Mouse (Mus musculus) stomach, embryonic 16.5 days (tissue): ENCODE data around the gene E130208F15Rik. TPM values are rescaled to one million over a fixed set of nuclear protein-coding genes. Genes with fewer than 3 reads are reported as not detected.
A peak's percentile ranks its signal among the peaks of the same experiment; 100 is the strongest.

Experiments used
- ATAC-seq: fragments of 200-750 bp; cut with Nextera tagmentation; 2 replicates; pipeline ENCODE4 v1.8.0; 2017; ENCODE audit warnings: moderate number of reproducible peaks, moderate TSS enrichment; ENCODE audit not compliant: insufficient read depth, low FRiP score
- H3K27ac ChIP-seq: fragments of 300-500 bp; sonication (generic); 2 replicates; pipeline ENCODE4 v1.5.1; 2014; ENCODE audit warnings: low read length
- H3K27me3 ChIP-seq: fragments of 300-500 bp; sonication (generic); 2 replicates; pipeline ENCODE4 v1.6.1; 2014; ENCODE audit warnings: low read length, control low read depth, mixed read lengths; ENCODE audit not compliant: control insufficient read depth, insufficient read depth
- H3K36me3 ChIP-seq: fragments of 300-500 bp; sonication (generic); 2 replicates; pipeline ENCODE4 v1.6.1; 2014; ENCODE audit warnings: low read length; ENCODE audit not compliant: control insufficient read depth, insufficient read depth
- H3K4me1 ChIP-seq: fragments of 300-500 bp; sonication (generic); 2 replicates; pipeline ENCODE4 v1.6.1; 2014; ENCODE audit warnings: low read length, control low read depth, mixed read lengths; ENCODE audit not compliant: control insufficient read depth, insufficient read depth
- H3K4me2 ChIP-seq: fragments of 300-500 bp; sonication (generic); 2 replicates; pipeline ENCODE4 v1.6.1; 2014; ENCODE audit warnings: low read depth, low read length, mixed read lengths
- H3K4me3 ChIP-seq: fragments of 300-500 bp; sonication (generic); replicated peaks from 2 replicates; pipeline ENCODE4 v1.5.1; 2014; ENCODE audit warnings: mild to moderate bottlenecking, low read length
- H3K9ac ChIP-seq: fragments of 300-500 bp; sonication (generic); 2 replicates; pipeline ENCODE4 v1.6.1; 2014; ENCODE audit warnings: low read length
- H3K9me3 ChIP-seq: fragments of 300-500 bp; sonication (generic); replicated peaks from 2 replicates; pipeline ENCODE4 v1.6.1; 2016; ENCODE audit warnings: low read length, control low read depth; ENCODE audit not compliant: control insufficient read depth
- WGBS: fragments of 180-500 bp; shearing (Covaris S2); extraction: QIAGEN DNeasy Blood & Tissue Kit; methylation state at CpG from one replicate; pipeline ENCODE4 v1.1.7; 2014; 5-methylcytosine and 5-hydroxymethylcytosine counted together
- polyA plus RNA-seq: library from polyadenylated mRNA; unstranded; fragments of >200 nt; fragmentation: Nextera tagmentation; extraction: Ambion mirVana; gene quantifications from 2 replicates; pipeline ENCODE4 v1.2.1, GENCODE M21; 2015

Gene E130208F15Rik
- polyA plus RNA-seq, 1 experiment from 2014 or later: not detected

DNA sequence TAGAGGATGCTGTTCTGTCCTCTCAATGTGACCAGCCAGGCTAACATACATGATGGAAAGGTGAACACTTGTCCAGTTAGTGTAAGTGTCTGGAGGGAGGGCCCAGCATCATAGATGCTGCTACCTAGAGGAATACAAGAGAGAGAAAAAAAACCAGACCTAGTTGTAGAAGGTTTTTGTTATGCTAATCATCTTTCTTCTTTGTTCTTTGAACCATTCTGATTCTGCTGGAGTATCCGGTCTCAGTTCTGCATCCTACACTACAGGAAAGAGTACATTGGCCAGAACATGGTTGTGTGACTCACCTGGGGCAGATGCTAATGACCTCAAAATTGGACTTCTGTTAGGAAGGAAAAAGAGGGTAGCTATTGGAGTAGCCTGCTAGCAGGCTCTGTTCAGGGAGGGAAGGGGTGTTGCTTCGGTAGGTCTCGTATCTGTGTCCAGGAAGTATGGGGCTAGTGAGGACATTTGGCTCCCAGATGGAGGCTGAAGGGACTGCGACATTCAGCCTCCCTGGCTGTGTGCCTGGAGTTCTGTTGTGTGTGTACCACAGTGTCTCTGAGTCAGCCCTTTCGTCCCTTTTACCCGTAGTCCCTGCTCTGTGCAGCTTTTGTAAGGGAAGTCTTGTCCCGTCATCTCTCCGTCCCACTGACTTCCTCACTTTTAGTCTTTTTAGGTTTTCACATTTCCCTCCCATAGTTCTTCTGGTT is 34.7 kb upstream of the E130208F15Rik start:
- H3K36me3 ChIP-seq: no peaks in the 10 kb centered on the region
- no peaks in the 10 kb centered on the region for H3K9me3 ChIP-seq
- 61% methylated on average over 8 of the region's 8 CpGs for WGBS
- H3K4me2 ChIP-seq: no peak overlapping the region
- no peak overlapping the region for H3K27ac ChIP-seq
- no peak for ATAC-seq
- 0 out of 2 replicates have a peak, but pooled peaks cover under 1% of the 10 kb centered on the region for H3K4me1 ChIP-seq
- H3K4me3 ChIP-seq: no peak overlapping the region
- H3K27me3 ChIP-seq: no peaks in the 10 kb centered on the region
- H3K9ac ChIP-seq: no peak overlapping the region

GRCm38 (mm10) chr7:30288046-30288445 is 33.5 kb upstream of the E130208F15Rik start:
- H3K9ac ChIP-seq: no peak overlapping the region
- 59% methylated on average over 6 of the region's 6 CpGs for WGBS
- ATAC-seq: no peak
- no peaks in the 10 kb centered on the region for H3K36me3 ChIP-seq
- H3K9me3 ChIP-seq: no peaks in the 10 kb centered on the region
- H3K4me2 ChIP-seq: no peak overlapping the region
- H3K27me3 ChIP-seq: no peaks in the 10 kb centered on the region
- no peak overlapping the region for H3K4me3 ChIP-seq
- 0 out of 2 replicates have a peak, but pooled peaks cover 4% of the 10 kb centered on the region for H3K4me1 ChIP-seq
- H3K27ac ChIP-seq: no peak overlapping the region

- no peaks in the 10 kb centered on the region for H3K27me3 ChIP-seq
- ATAC-seq: no peak
- no peak overlapping the region for H3K9ac ChIP-seq
- no peaks in the 10 kb centered on the region for H3K36me3 ChIP-seq
- H3K4me3 ChIP-seq: no peak overlapping the region
- H3K4me1 ChIP-seq: 0 out of 2 replicates have a peak, but pooled peaks cover 6% of the 10 kb centered on the region
- WGBS: 71% methylated on average over 7 of the region's 7 CpGs
- H3K27ac ChIP-seq: no peak overlapping the region
- no peak overlapping the region for H3K4me2 ChIP-seq
- no peaks in the 10 kb centered on the region for H3K9me3 ChIP-seq
Observed at GRCm38 (mm10) chr7:30289071-30289713, 32.3 kb upstream of the E130208F15Rik start.

- no peak for ATAC-seq
- Histone ChIP-seq H3K9me3 (no peaks in the 10 kb centered on the region), H3K27ac (no peak overlapping the region), H3K4me2 (no peak overlapping the region), H3K9ac (no peak overlapping the region; the same call in 1 of the 2 replicates), H3K36me3 (no peaks in the 10 kb centered on the region), H3K27me3 (no peaks in the 10 kb centered on the region), H3K4me3 (no peak overlapping the region), H3K4me1 (0 out of 2 replicates have a peak, but pooled peaks cover 10% of the 10 kb centered on the region)
- WGBS: 53% methylated on average over 10 of the region's 10 CpGs
Observed at GRCm38 (mm10) chr7:30289714-30290399, 31.7 kb upstream of the E130208F15Rik start.

- peak within 1 kb of the TSS; percentile 70 for H3K4me2 ChIP-seq
- H3K9me3 ChIP-seq: no peaks in the 10 kb centered on the region
- H3K27me3 ChIP-seq: no peaks in the 10 kb centered on the region
- peak within 1 kb of the TSS; percentile 83 for H3K9ac ChIP-seq
- peak; percentile 80 for ATAC-seq
- peak within 1 kb of the TSS; percentile 71 for H3K4me3 ChIP-seq
- 7% methylated on average over 35 of the region's 35 CpGs for WGBS
- H3K27ac ChIP-seq: peak within 1 kb of the TSS; percentile 49
- H3K36me3 ChIP-seq: no peaks in the 10 kb centered on the region
- 0 out of 2 replicates have a peak, but pooled peaks cover 10% of the 10 kb centered on the region for H3K4me1 ChIP-seq
Observed at GRCm38 (mm10) chr7:30291215-30292131, 30.1 kb upstream of the E130208F15Rik start, which contains the start of gene Clip3. Gene Clip3, plus strand, starts transcription at chr7:30291728.

DNA sequence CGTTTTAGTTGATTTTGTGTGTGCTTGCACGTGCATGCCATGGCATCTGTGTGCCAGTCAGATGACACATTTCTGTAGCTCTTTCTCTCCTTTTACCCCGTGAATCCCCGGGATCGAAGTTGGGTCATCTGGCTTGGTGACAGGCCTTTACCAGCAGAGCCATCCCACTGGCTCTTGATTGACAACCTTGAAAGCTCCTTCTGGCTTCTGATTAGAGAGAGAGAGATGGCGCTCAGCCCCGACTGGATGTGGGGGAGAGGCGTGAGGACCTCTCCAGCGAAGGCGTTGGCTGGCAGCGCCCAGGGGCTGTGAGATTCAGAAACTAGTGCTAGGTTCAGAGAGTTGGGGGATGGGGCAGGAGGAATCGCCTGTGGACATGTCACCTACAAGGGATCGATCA is 27.7 kb upstream of the E130208F15Rik start:
- no peaks in the 10 kb centered on the region for H3K36me3 ChIP-seq
- no peaks in the 10 kb centered on the region for H3K27me3 ChIP-seq
- no peak overlapping the region for H3K27ac ChIP-seq
- H3K4me3 ChIP-seq: no peak overlapping the region
- H3K9ac ChIP-seq: no peak overlapping the region
- 0 out of 2 replicates have a peak, but pooled peaks cover 10% of the 10 kb centered on the region for H3K4me1 ChIP-seq
- no peak overlapping the region for H3K4me2 ChIP-seq
- WGBS: 79% methylated on average over 13 of the region's 13 CpGs
- no peak for ATAC-seq
- H3K9me3 ChIP-seq: no peaks in the 10 kb centered on the region

DNA sequence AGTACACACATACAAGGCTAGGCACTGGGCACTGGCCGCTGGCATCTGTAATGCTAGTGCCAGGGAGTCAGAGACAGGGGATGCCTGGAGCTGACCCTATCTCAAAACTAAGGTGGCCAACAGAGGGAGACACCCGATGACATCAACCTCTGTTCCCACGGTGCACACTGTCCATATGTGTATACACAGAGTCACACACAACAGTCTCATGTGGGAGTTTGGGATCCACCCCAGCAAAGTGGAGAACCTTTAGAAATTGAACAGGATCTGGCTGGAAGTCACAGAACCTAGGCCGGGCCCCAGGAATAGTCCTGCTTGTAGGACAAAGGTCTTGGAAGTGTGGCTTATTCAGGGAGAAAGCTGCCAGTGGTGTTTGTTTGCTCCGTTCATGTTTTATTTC is 27.2 kb upstream of the E130208F15Rik start:
- no peak for ATAC-seq
- Histone ChIP-seq H3K9ac (no peak overlapping the region), H3K27me3 (no peaks in the 10 kb centered on the region), H3K36me3 (no peaks in the 10 kb centered on the region), H3K4me1 (0 out of 2 replicates have a peak, but pooled peaks cover 10% of the 10 kb centered on the region), H3K4me2 (no peak overlapping the region), H3K27ac (no peak overlapping the region), H3K9me3 (no peaks in the 10 kb centered on the region), H3K4me3 (no peak overlapping the region)
- WGBS: 80% methylated on average over 5 of the region's 5 CpGs

GRCm38 (mm10) chr7:30295103-30295502 is 26.4 kb upstream of the E130208F15Rik start:
- no peak overlapping the region for H3K27ac ChIP-seq
- no peaks in the 10 kb centered on the region for H3K9me3 ChIP-seq
- H3K36me3 ChIP-seq: no peaks in the 10 kb centered on the region
- 49% methylated on average over 10 of the region's 10 CpGs for WGBS
- ATAC-seq: no peak
- H3K9ac ChIP-seq: no peak overlapping the region
- H3K4me3 ChIP-seq: no peak overlapping the region
- 0 out of 2 replicates have a peak, but pooled peaks cover 10% of the 10 kb centered on the region for H3K4me1 ChIP-seq
- H3K4me2 ChIP-seq: no peak overlapping the region
- H3K27me3 ChIP-seq: no peaks in the 10 kb centered on the region
